Mouse (Mus musculus) stomach, postnatal 0 days (tissue): ENCODE data around the gene Dnah2.

Experiments used
- CTCF ChIP-seq: IDR thresholded peaks from 2 replicates; pipeline ENCODE4 v1.5.1; 2016; ENCODE audit warnings: antibody characterized with exemption, low read depth, mild to moderate bottlenecking, moderate library complexity
- EP300 ChIP-seq: optimal IDR thresholded peaks from 2 replicates; pipeline ENCODE3; 2016; ENCODE audit warnings: antibody characterized with exemption

DNA sequence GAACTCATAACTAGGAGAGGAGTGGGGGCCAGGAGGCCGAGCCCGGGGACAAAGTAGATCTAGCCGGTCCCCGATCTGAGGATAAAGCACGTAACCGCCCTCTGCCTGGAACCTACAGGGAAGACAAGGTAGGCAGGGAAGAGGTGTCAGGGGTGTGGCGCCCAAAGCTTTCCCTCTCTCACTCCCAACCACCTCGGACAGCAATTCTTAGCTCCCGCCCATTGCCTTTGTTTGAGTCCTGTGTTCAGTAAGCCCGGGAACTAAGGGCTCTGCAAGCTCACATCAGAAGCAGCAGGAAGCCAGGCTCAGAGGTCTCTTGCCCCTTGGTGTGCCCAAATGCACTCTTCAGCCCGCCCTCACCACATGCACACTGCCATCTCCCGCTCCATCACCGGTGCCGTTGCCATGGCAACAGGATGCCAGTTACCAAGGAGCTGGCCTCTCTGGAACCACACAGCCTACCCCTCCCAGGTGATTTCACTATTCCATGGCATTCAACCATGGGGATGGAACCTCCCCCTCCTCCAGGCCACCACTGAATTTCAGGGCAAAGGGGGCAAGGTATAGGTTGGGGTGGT, 8.6 kb upstream of the Dnah2 start:
- TF ChIP-seq CTCF = no peak
- TF ChIP-seq EP300 = no peak
